Mouse (Mus musculus): ENCODE data around the gene Ptprj.

The Ptprj gene

GRCm38 (mm10) chr2:90580236-90581005 lies at the start of gene Ptprj:
Gene Ptprj (minus strand): TSS chr2:90580647.
- peak; percentile 82 to 89 for DNase-seq

DNA sequence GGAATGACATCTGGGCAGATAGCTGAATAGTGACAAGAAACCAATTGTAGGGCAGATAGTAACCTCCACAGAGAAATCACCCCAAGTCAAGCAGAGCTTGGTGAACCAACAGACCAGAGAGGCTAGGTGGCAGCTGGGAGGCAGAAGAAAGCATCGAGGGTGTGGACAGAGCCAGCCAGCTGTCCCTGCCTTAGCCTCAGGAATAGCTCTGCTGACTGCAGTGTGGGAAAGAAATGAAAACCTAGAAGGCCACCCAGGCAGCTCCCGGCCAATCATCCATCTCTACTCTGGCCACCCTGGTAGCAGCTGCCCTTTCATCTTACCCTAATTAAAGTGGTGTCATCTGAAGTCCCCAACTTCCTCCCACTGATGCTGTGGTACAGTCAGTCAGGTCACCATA lies 49.1 kb upstream of the Ptprj start:
- DNase-seq, result no peak

GRCm38 (mm10) chr2:90628261-90628660 lies 47.8 kb upstream of the Ptprj start:
- no peak for DNase-seq

DNA sequence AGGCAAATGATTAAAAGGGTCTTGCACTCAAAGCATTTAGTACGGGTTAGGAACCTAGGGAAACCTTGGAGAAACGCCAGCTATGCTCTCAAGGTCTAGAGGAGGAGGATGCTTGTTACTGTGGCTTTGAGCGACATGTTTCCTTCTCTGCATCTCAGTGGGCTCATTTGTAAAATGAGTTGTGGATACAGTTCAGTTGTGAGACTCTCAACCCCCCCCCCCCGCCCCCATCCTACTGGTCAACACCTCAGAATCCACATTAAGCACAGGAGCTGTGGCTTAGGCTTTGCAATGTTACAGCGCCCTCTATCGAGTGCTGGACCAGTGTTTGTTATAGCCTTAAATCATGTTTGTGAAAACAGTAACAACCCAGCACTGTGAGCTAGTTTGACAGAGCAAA lies 44.5 kb upstream of the Ptprj start:
- peak; percentile 75 to 82 for DNase-seq

DNA sequence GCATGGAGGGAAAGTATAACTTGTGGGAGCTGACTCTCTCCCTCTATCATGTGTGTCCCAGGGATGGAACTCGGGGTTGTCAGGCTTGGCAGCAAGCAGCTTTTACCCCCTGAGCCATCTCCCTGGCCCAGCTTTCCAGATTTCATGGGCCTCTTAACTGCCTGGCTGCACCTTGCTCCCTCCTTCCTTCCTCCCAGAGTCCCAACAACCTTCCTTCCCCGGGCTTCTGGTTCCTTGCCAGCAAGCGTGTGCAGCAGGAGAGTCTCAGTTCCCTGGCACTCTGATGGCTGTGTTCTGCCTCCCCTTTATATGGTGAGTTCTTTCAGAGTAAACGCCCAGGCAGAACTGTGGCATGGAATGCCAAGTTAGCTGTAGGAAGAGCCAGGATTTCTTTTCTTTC lies 43.9 kb upstream of the Ptprj start:
- DNase-seq, result peak; percentile 63 to 75

DNA sequence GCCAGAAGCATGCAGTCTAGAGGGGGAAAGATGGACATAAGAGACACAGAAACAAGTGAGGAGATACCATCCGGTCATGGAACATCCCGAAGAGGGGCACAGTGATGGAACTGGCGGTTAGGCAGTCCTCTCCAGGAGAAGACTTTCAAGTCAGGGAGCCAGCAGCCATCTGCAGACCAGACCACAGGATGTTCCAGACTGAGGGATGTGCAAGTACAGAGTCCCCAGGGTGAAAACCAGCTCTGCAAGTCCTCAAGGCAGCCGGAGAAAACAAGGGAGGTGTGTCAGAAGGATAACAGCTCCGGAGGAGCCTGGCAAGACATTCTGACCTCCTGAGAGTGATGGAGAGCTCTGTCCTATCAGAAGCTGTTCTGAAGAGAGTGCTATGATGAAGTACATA lies 40.4 kb upstream of the Ptprj start:
- DNase-seq, result no peak

- no peak for DNase-seq
Observed at GRCm38 (mm10) chr2:90619648-90620047, 39.2 kb upstream of the Ptprj start.

- no peak for DNase-seq
Observed at GRCm38 (mm10) chr2:90614651-90615171, 34.3 kb upstream of the Ptprj start.

- no peak for DNase-seq
Observed at GRCm38 (mm10) chr2:90613591-90613990, 33.1 kb upstream of the Ptprj start.

- DNase-seq, result no peak
Observed at GRCm38 (mm10) chr2:90613006-90613405, 32.6 kb upstream of the Ptprj start.

GRCm38 (mm10) chr2:90611959-90612571 lies 31.6 kb upstream of the Ptprj start:
- DNase-seq, result peak; percentile 22 to 47

DNA sequence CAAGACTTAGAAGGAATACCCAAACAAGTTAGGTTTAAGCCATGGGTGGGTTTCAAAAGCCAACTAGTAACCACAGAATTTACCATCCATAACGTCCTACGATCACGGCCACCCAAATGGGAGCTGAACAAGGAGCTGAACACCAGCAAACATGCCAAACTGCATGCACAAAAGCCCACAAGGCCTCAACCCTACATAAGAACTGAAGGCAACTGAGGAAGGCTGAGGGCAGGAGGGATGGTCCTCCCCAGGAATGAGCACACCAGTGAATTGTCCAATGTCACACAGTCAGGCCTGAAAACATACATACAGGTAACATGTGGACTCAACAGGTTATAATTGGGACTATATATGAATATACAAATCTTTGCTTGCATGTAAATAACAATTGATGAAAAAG lies 20.6 kb upstream of the Ptprj start:
- no peak for DNase-seq

- DNase-seq, result no peak
Observed at GRCm38 (mm10) chr2:90588141-90588540, 7.7 kb upstream of the Ptprj start.

GRCm38 (mm10) chr2:90584506-90584905 lies 4.1 kb upstream of the Ptprj start:
- no peak for DNase-seq

DNA sequence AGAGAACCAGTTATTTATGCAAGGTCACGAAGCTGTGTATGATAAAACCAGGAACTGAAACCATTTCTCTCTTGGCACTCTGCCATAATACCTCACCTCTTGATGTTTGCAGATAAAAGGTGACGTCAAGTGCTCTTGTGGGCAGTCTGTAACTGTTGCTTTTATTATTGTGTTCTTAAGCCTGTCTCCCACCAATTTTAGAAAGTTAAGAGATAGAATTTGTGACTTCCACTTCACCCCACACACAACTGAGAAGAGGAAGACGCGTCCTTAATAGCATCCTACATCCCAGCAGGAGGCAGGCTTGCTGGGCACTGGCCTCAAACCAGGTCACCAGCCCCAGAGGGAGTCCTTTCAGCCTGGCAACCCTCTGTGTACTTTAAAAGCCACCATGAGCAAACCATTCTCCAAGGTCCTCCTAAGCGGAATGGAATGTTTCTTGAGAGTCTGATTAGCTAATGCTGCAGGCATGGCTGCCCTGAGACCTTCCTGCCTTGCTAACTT lies 3.2 kb upstream of the Ptprj start:
- peak in 1 of 2 experiments; percentile 27 for DNase-seq

DNA sequence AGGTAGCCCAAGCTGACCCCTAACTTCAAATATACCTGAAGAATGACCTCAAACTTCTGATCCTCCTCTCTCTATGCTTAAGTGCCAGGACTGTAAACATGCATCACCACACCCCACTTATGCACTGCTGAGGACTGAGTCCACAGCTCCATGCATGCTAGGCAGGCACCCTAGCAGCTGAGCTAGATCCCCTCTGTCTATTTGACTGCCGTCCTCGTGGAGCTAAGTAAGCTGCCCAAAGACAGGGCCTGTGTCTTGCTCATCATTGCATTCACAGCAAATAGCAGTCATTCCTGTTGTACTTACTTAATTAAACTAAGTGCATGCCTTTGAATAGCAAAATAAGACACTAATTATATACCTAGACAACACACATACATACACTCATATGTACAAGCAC lies 2.4 kb upstream of the Ptprj start:
- DNase-seq, result no peak

- DNase-seq, result no peak
Observed at GRCm38 (mm10) chr2:90582311-90582710, 1.9 kb upstream of the Ptprj start.

- DNase-seq, result no peak
Observed at GRCm38 (mm10) chr2:90581796-90582125, 1.3 kb upstream of the Ptprj start.

DNA sequence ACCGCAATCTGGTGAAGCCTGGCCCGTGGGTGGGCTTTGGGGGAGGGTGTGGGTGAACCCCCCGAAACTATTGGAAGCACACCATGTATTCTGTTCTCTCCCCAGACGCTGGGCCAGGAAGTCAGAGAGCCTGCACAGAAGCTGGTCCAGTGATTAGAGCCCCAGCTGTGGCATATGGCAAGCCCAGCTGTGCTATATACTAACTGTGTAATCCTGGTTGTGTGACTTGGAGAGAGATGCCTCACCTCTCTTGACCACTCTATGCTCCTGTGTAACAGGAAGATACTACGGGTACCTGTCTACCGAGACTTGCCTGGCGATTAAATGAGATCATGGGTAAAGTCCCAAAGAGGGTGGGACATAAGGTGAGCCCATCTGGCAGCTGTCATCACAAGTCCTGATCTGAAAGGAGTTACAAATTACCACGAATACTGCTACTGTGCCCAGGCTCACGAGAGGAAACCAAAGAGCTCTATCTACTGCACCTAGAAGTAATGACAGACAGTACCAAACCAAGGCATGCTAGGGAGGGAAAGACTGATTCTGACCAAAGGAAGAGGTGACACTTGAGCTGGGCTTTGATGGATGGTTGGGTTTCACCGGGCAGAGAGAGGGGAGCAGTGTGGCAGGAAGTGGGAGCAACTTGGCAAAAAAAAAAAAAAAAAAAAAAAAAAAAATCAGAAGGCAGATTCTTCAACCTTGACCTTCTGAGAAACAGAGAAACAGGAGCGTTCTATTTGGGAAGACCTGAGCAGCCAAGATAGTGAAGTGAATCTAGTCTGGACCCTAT lies 754 bp upstream of the Ptprj start:
- no peak for DNase-seq

- DNase-seq, result peak; percentile 80 to 87
Observed at GRCm38 (mm10) chr2:90579728-90580235, 665 bp downstream of the Ptprj start.

GRCm38 (mm10) chr2:90579038-90579727 lies 1.3 kb downstream of the Ptprj start:
- peak in 1 of 2 experiments; percentile 35 for DNase-seq

DNA sequence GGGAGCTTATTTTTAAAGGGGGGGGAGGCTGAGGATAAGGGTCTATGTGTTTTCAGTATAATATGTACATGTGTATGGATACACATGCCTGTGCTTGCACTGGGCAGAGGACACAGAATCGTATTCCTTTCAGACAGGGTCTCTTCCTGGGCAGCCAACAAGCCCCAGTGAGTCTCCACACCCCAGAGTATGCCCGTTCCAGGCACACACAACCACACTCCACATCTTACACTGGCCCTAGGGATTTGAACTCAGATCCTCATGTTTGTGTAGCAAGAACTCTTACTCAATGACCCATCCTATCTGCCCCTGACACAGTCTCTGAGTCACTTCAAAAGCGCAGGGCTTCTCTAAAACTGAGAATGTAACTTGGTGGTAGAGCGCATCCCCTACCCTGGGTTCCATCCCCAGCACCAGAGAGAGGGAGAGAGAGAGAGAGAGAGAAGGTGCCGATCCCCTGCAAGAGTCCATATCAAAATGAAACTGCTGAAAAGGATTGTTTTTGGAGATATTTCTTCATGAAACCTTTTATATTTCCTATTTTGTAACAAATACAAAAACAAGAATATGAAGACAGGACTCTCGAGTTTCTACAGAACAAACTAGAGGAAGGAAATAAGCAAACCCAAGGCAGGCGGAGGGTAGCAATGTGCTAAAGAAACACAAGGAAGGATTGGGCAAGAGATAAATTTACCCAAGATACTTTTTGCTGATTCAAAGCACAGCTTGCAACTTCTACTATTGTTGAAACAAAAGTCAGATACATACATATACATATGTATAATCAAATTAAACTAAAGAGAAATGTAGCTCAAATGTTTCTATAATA lies 2.8 kb downstream of the Ptprj start:
- DNase-seq, result no peak
